Mouse (Mus musculus) limb, embryonic 14.5 days (tissue): ENCODE measurements around the gene Gm13272. TPM values are rescaled to one million over a fixed set of nuclear protein-coding genes. Genes with fewer than 3 reads are reported as not detected.
A peak's percentile ranks its signal among the peaks of the same experiment; 100 is the strongest.
"Not testable (repeated sequence)": the region's sequence is repeated elsewhere in the genome, so short reads cannot be mapped to it uniquely, and the experiment has no call there.

Experiments
- ATAC-seq: fragments of 200-750 bp; cut with Nextera tagmentation; 2 replicates; pipeline ENCODE4 v1.8.0; 2017; ENCODE audit warnings: low read depth, moderate number of reproducible peaks, moderate TSS enrichment; ENCODE audit not compliant: low FRiP score
- DNase-seq: peaks from one replicate; pipeline ENCODE4 v3.0.0-alpha.2; 2015; ENCODE audit warnings: low spot score
- H3K27ac ChIP-seq: fragments of 300-500 bp; sonication (generic); replicated peaks from 2 replicates; pipeline ENCODE4 v1.5.1; 2014; ENCODE audit warnings: low read depth, mild to moderate bottlenecking, low read length, moderate library complexity, mixed read lengths
- H3K27me3 ChIP-seq: fragments of 300-500 bp; sonication (generic); 2 replicates; pipeline ENCODE4 v1.6.1; 2014; ENCODE audit warnings: low read length, mixed read lengths; ENCODE audit not compliant: control insufficient read depth, insufficient read depth
- H3K36me3 ChIP-seq: fragments of 300-500 bp; sonication (generic); 2 replicates; pipeline ENCODE4 v1.6.1; 2014; ENCODE audit warnings: mild to moderate bottlenecking, low read length, moderate library complexity, mixed read lengths; ENCODE audit not compliant: control insufficient read depth, insufficient read depth
- H3K4me1 ChIP-seq: fragments of 300-500 bp; sonication (generic); 2 replicates; pipeline ENCODE4 v1.6.1; 2014; ENCODE audit warnings: antibody characterized with exemption, low read length, mixed read lengths; ENCODE audit not compliant: control insufficient read depth, insufficient read depth
- H3K4me2 ChIP-seq: fragments of 300-500 bp; sonication (generic); replicated peaks from 2 replicates; pipeline ENCODE4 v1.6.1; 2014; ENCODE audit warnings: low read depth, mild to moderate bottlenecking, low read length, moderate library complexity; ENCODE audit not compliant: severe bottlenecking
- H3K4me3 ChIP-seq: fragments of 300-500 bp; sonication (generic); replicated peaks from 2 replicates; pipeline ENCODE4 v1.5.1; 2014; ENCODE audit warnings: low read length
- H3K9ac ChIP-seq: fragments of 300-500 bp; sonication (generic); 2 replicates; pipeline ENCODE4 v1.6.1; 2014; ENCODE audit warnings: mild to moderate bottlenecking, low read depth, low read length, moderate library complexity; ENCODE audit not compliant: severe bottlenecking
- H3K9me3 ChIP-seq: fragments of 300-500 bp; sonication (generic); 2 replicates; pipeline ENCODE4 v1.6.1; 2016; ENCODE audit warnings: low read length; ENCODE audit not compliant: control insufficient read depth
- POLR2A ChIP-seq: fragments of 200-500 bp; IDR thresholded peaks from 2 replicates; pipeline ENCODE4 v1.8.0; 2012; ENCODE audit warnings: inconsistent platforms, mild to moderate bottlenecking, moderate library complexity, borderline replicate concordance; ENCODE audit not compliant: insufficient read depth, insufficient read length; ENCODE audit errors: extremely low read depth
- WGBS: fragments of 180-500 bp; shearing (Covaris S2); extraction: QIAGEN DNeasy Blood & Tissue Kit; methylation state at CpG from one replicate; pipeline ENCODE4 v1.1.7; 2014; 5-methylcytosine and 5-hydroxymethylcytosine counted together
- polyA plus RNA-seq, 2 experiments: library from polyadenylated mRNA; depleted of rRNA in 1 of 2; stranded (reverse) in 1 of 2; unstranded in 1 of 2; fragments of >200 nt; fragmentation: Nextera tagmentation in 1 of 2; extraction: Ambion mirVana in 1 of 2; gene quantifications; 2 replicates each; pipeline versions ENCODE4 v1.2.1 to v1.2.3; 2012 to 2014

Gm13272 gene
- polyA plus RNA-seq, 2 experiments, result 0.16 TPM; not detected in 1

DNA sequence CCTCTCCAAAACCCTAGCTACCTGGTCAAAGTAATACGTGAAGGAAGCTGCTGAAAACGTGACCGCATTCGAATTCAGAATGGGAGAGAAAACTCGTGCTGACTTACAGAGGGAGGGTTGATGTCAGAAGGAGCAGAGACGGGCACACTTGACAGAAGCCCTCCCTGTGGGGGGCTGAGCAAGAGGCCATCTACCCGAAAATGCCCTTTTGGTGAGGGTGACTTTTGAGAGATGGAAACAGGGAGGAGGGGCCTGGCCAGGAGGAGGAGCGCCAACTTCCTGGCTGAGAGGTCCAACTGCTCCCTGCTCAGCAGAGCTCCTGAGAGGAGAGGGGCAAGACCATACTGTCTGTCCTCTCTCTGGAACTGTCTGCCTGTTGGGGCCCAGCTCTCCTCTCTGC, 25.6 kb downstream of the Gm13272 start, which contains the start of gene Gm13288:
Gm13288 (plus strand) TSS at position 301 of the 400 bp plus-strand sequence.
- not testable (repeated sequence) for H3K9me3 ChIP-seq, H3K36me3 ChIP-seq, H3K4me1 ChIP-seq, DNase-seq, H3K9ac ChIP-seq, H3K27me3 ChIP-seq, H3K27ac ChIP-seq, ATAC-seq, H3K4me2 ChIP-seq
- 0 out of 2 replicates have a peak within 1 kb of the TSS, but pooled peaks have one; percentile 15 for H3K4me3 ChIP-seq
- whole genome bisulfite sequencing, result no CpG with 5 or more reads among the region's 8 CpGs

DNA sequence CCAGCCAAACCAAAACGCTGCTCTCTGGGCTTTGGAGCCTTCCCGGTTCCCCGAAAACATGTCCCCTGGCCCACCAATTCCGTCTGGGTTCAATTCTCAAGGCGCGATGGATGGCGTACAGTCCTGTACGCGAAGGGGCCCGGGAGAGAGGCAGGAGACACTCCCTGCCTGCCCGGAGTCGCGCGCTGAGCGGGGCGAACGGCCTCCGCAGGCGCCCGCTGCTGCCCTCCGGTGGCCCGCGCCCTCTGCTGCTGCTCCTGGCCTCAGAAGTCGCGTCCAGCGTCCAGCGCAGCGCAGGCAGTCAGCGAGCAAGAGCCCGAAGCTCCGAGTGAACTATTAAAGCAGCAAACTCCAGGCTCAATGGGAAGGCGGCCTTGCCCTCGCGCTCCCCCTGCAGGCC, 26.1 kb downstream of the Gm13272 start:
- H3K27ac ChIP-seq, DNase-seq, H3K9ac ChIP-seq, ATAC-seq, H3K4me1 ChIP-seq, H3K9me3 ChIP-seq, H3K36me3 ChIP-seq, H3K4me2 ChIP-seq, H3K27me3 ChIP-seq: not testable (repeated sequence)
- WGBS, result 0% methylated on average over 11 of the region's 34 CpGs
- H3K4me3 ChIP-seq, result 0 out of 2 replicates have a peak overlapping the region, but pooled peaks have one; percentile 15

DNA sequence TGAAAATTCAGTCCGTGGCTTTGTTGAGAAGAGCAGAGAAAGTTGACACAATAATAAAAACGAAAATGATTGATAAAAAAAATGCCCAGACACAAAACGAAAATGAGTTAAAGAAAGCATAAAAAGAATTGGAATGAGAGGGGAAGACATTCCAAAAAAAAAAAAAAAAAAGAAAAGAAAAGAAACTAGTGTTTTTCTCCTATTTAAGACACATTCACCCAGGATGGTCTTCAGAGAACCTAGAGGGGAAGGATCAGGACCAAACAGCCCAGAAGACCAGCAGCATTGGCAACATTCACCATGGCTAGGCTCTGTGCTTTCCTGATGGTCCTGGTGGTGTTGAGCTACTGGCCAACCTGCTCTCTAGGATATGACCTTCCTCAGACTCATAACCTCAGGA, 36.3 kb downstream of the Gm13272 start, which contains the start of gene Ifna7:
Ifna7 (plus strand) TSS at position 301 of the 400 bp plus-strand sequence.
- Histone ChIP-seq H3K4me3 (no peak within 1 kb of the TSS), H3K27me3 (no peaks in the 10 kb centered on the region), H3K4me2 (no peak within 1 kb of the TSS), H3K9ac (no peak within 1 kb of the TSS), H3K27ac (no peak within 1 kb of the TSS), H3K9me3 (no peaks in the 10 kb centered on the region), H3K4me1 (no peaks in the 10 kb centered on the region), H3K36me3 (no peaks in the 10 kb centered on the region)
- no peak for TF ChIP-seq POLR2A
- ATAC-seq (no peak), DNase-seq (no peak)
- WGBS, result 59% methylated on average over 3 of the region's 3 CpGs

GRCm38 (mm10) chr4:88819659-88820058, 40.0 kb downstream of the Gm13272 start, which contains the start of gene Ifna11:
Ifna11 (plus strand) TSS chr4:88819959.
- Histone ChIP-seq H3K27ac (no peak within 1 kb of the TSS), H3K36me3 (no peaks in the 10 kb centered on the region), H3K4me1 (no peaks in the 10 kb centered on the region), H3K27me3 (no peaks in the 10 kb centered on the region), H3K9ac (no peak within 1 kb of the TSS), H3K4me2 (no peak within 1 kb of the TSS), H3K9me3 (no peaks in the 10 kb centered on the region), H3K4me3 (no peak within 1 kb of the TSS)
- DNase-seq (no peak), ATAC-seq (no peak)
- WGBS, result 75% methylated on average over 1 of the region's 1 CpGs
- no peak for TF ChIP-seq POLR2A

GRCm38 (mm10) chr4:88822995-88823394, 43.3 kb downstream of the Gm13272 start:
- ATAC-seq, result no peak
- 23% methylated on average over 4 of the region's 4 CpGs for WGBS
- Histone ChIP-seq H3K9me3 (no peaks in the 10 kb centered on the region), H3K4me3 (no peak overlapping the region), H3K36me3 (no peaks in the 10 kb centered on the region), H3K27ac (no peak overlapping the region), H3K4me2 (no peak overlapping the region), H3K9ac (no peak overlapping the region), H3K27me3 (no peaks in the 10 kb centered on the region), H3K4me1 (no peaks in the 10 kb centered on the region)
- no peak for TF ChIP-seq POLR2A
- DNase-seq, result peak; percentile 11

- not testable (repeated sequence) for ATAC-seq, H3K4me2 ChIP-seq, H3K36me3 ChIP-seq, H3K9ac ChIP-seq, H3K27ac ChIP-seq, DNase-seq, H3K9me3 ChIP-seq, H3K4me3 ChIP-seq, H3K27me3 ChIP-seq, H3K4me1 ChIP-seq
Observed at GRCm38 (mm10) chr4:88827116-88827515, 47.5 kb downstream of the Gm13272 start, which contains the start of gene Ifna6. Ifna6 (plus strand) TSS chr4:88827416.

Other genes with a start within 250 kb of the Gm13272 start
Only the 30 nearest of the 31 such genes appear.
- gene Ifna14, start 208.1 kb upstream of the Gm13272 start, polyA plus RNA-seq (2012; rRNA removed), result not detected in 2 replicates
- gene Ifna14, start 208.1 kb upstream of the Gm13272 start, polyA plus RNA-seq (2014; fragmentation: Nextera tagmentation; extraction: Ambion mirVana), result not detected in 2 replicates
- gene Ifna9, start 187.5 kb upstream of the Gm13272 start, polyA plus RNA-seq (2012; rRNA removed), result not detected in 2 replicates
- gene Ifna9, start 187.5 kb upstream of the Gm13272 start, polyA plus RNA-seq (2014; fragmentation: Nextera tagmentation; extraction: Ambion mirVana), result not detected in 2 replicates
- gene Ifna12, start 176.5 kb upstream of the Gm13272 start, polyA plus RNA-seq (2012; rRNA removed), result not detected in 2 replicates
- not detected in 2 replicates for gene Ifna12, start 176.5 kb upstream of the Gm13272 start, polyA plus RNA-seq (2014; fragmentation: Nextera tagmentation; extraction: Ambion mirVana)
- gene C87499, start 145.4 kb upstream of the Gm13272 start, polyA plus RNA-seq (2012; rRNA removed), result not detected in 2 replicates
- not detected in 2 replicates for gene C87499, start 145.4 kb upstream of the Gm13272 start, polyA plus RNA-seq (2014; fragmentation: Nextera tagmentation; extraction: Ambion mirVana)
- not detected in 2 replicates for gene Ifna13, start 135.4 kb upstream of the Gm13272 start, polyA plus RNA-seq (2012; rRNA removed)
- gene Ifna13, start 135.4 kb upstream of the Gm13272 start, polyA plus RNA-seq (2014; fragmentation: Nextera tagmentation; extraction: Ambion mirVana), result not detected in 2 replicates
- gene Ifna16, start 102.9 kb upstream of the Gm13272 start, polyA plus RNA-seq (2012; rRNA removed), result not detected in 2 replicates
- not detected in 2 replicates for gene Ifna16, start 102.9 kb upstream of the Gm13272 start, polyA plus RNA-seq (2014; fragmentation: Nextera tagmentation; extraction: Ambion mirVana)
- not detected in 2 replicates for gene Ifna2, start 95.9 kb upstream of the Gm13272 start, polyA plus RNA-seq (2012; rRNA removed)
- not detected in 2 replicates for gene Ifna2, start 95.9 kb upstream of the Gm13272 start, polyA plus RNA-seq (2014; fragmentation: Nextera tagmentation; extraction: Ambion mirVana)
- 0.09 TPM in 1 of 2 replicates, not detected in the other for gene Ifnab, start 88.5 kb upstream of the Gm13272 start, polyA plus RNA-seq (2012; rRNA removed)
- gene Ifnab, start 88.5 kb upstream of the Gm13272 start, polyA plus RNA-seq (2014; fragmentation: Nextera tagmentation; extraction: Ambion mirVana), result not detected in 2 replicates
- gene Gm26566, start 58.0 kb upstream of the Gm13272 start, polyA plus RNA-seq (2012; rRNA removed), result 0.63 and 0.86 TPM in 2 replicates
- gene Gm26566, start 58.0 kb upstream of the Gm13272 start, polyA plus RNA-seq (2014; fragmentation: Nextera tagmentation; extraction: Ambion mirVana), result 0.70 and 2.0 TPM in 2 replicates
- 41.4 and 41.6 TPM in 2 replicates for gene Klhl9, start 57.4 kb upstream of the Gm13272 start, polyA plus RNA-seq (2012; rRNA removed)
- gene Klhl9, start 57.4 kb upstream of the Gm13272 start, polyA plus RNA-seq (2014; fragmentation: Nextera tagmentation; extraction: Ambion mirVana), result 127 and 137 TPM in 2 replicates
- not detected in 2 replicates for gene Gm13271, start 25.0 kb upstream of the Gm13272 start, polyA plus RNA-seq (2012; rRNA removed)
- not detected in 2 replicates for gene Gm13271, start 25.0 kb upstream of the Gm13272 start, polyA plus RNA-seq (2014; fragmentation: Nextera tagmentation; extraction: Ambion mirVana)
- 0.13 and 0.24 TPM in 2 replicates for gene Gm13283, start 19.7 kb upstream of the Gm13272 start, polyA plus RNA-seq (2012; rRNA removed)
- 0.21 TPM in 1 of 2 replicates, not detected in the other for gene Gm13283, start 19.7 kb upstream of the Gm13272 start, polyA plus RNA-seq (2014; fragmentation: Nextera tagmentation; extraction: Ambion mirVana)
- not detected in 2 replicates for gene Gm13290, start 6.0 kb upstream of the Gm13272 start, polyA plus RNA-seq (2012; rRNA removed)
- gene Gm13290, start 6.0 kb upstream of the Gm13272 start, polyA plus RNA-seq (2014; fragmentation: Nextera tagmentation; extraction: Ambion mirVana), result 0.33 and 0.48 TPM in 2 replicates
- gene Gm13289, start 2.9 kb upstream of the Gm13272 start, polyA plus RNA-seq (2012; rRNA removed), result not detected in 2 replicates
- gene Gm13289, start 2.9 kb upstream of the Gm13272 start, polyA plus RNA-seq (2014; fragmentation: Nextera tagmentation; extraction: Ambion mirVana), result not detected in 2 replicates
- 0.10 and 0.17 TPM in 2 replicates for gene Ifnz, start 2.3 kb downstream of the Gm13272 start, polyA plus RNA-seq (2012; rRNA removed)
- gene Ifnz, start 2.3 kb downstream of the Gm13272 start, polyA plus RNA-seq (2014; fragmentation: Nextera tagmentation; extraction: Ambion mirVana), result 0.25 TPM in 1 of 2 replicates, not detected in the other
- 0.14 and 0.44 TPM in 2 replicates for gene Gm13276, start 5.9 kb downstream of the Gm13272 start, polyA plus RNA-seq (2012; rRNA removed)
- gene Gm13276, start 5.9 kb downstream of the Gm13272 start, polyA plus RNA-seq (2014; fragmentation: Nextera tagmentation; extraction: Ambion mirVana), result not detected in 2 replicates
- gene Gm13277, start 8.8 kb downstream of the Gm13272 start, polyA plus RNA-seq (2012; rRNA removed), result not detected in 2 replicates
- not detected in 2 replicates for gene Gm13277, start 8.8 kb downstream of the Gm13272 start, polyA plus RNA-seq (2014; fragmentation: Nextera tagmentation; extraction: Ambion mirVana)
- not detected in 2 replicates for gene Gm13278, start 11.7 kb downstream of the Gm13272 start, polyA plus RNA-seq (2012; rRNA removed)
- gene Gm13278, start 11.7 kb downstream of the Gm13272 start, polyA plus RNA-seq (2014; fragmentation: Nextera tagmentation; extraction: Ambion mirVana), result not detected in 2 replicates
- gene Gm13275, start 14.6 kb downstream of the Gm13272 start, polyA plus RNA-seq (2012; rRNA removed), result 0.47 TPM in 1 of 2 replicates, not detected in the other
- not detected in 2 replicates for gene Gm13275, start 14.6 kb downstream of the Gm13272 start, polyA plus RNA-seq (2014; fragmentation: Nextera tagmentation; extraction: Ambion mirVana)
- not detected in 2 replicates for gene Gm13279, start 17.5 kb downstream of the Gm13272 start, polyA plus RNA-seq (2012; rRNA removed)
- not detected in 2 replicates for gene Gm13279, start 17.5 kb downstream of the Gm13272 start, polyA plus RNA-seq (2014; fragmentation: Nextera tagmentation; extraction: Ambion mirVana)
- gene Gm13285, start 19.8 kb downstream of the Gm13272 start, polyA plus RNA-seq (2012; rRNA removed), result not detected in 2 replicates
- 0.65 and 1.3 TPM in 2 replicates for gene Gm13285, start 19.8 kb downstream of the Gm13272 start, polyA plus RNA-seq (2014; fragmentation: Nextera tagmentation; extraction: Ambion mirVana)
- 0.47 TPM in 1 of 2 replicates, not detected in the other for gene Gm13287, start 23.4 kb downstream of the Gm13272 start, polyA plus RNA-seq (2012; rRNA removed)
- not detected in 2 replicates for gene Gm13287, start 23.4 kb downstream of the Gm13272 start, polyA plus RNA-seq (2014; fragmentation: Nextera tagmentation; extraction: Ambion mirVana)
- 0.04 and 0.09 TPM in 2 replicates for gene Gm13288, start 25.7 kb downstream of the Gm13272 start, polyA plus RNA-seq (2012; rRNA removed)
- not detected in 2 replicates for gene Gm13288, start 25.7 kb downstream of the Gm13272 start, polyA plus RNA-seq (2014; fragmentation: Nextera tagmentation; extraction: Ambion mirVana)
- not detected in 2 replicates for gene Ifna7, start 36.4 kb downstream of the Gm13272 start, polyA plus RNA-seq (2012; rRNA removed)
- gene Ifna7, start 36.4 kb downstream of the Gm13272 start, polyA plus RNA-seq (2014; fragmentation: Nextera tagmentation; extraction: Ambion mirVana), result not detected in 2 replicates
- not detected in 2 replicates for gene Ifna11, start 40.1 kb downstream of the Gm13272 start, polyA plus RNA-seq (2012; rRNA removed)
- not detected in 2 replicates for gene Ifna11, start 40.1 kb downstream of the Gm13272 start, polyA plus RNA-seq (2014; fragmentation: Nextera tagmentation; extraction: Ambion mirVana)
- not detected in 2 replicates for gene Ifna6, start 47.6 kb downstream of the Gm13272 start, polyA plus RNA-seq (2012; rRNA removed)
- not detected in 2 replicates for gene Ifna6, start 47.6 kb downstream of the Gm13272 start, polyA plus RNA-seq (2014; fragmentation: Nextera tagmentation; extraction: Ambion mirVana)
- gene Ifna5, start 55.7 kb downstream of the Gm13272 start, polyA plus RNA-seq (2012; rRNA removed), result not detected in 2 replicates
- gene Ifna5, start 55.7 kb downstream of the Gm13272 start, polyA plus RNA-seq (2014; fragmentation: Nextera tagmentation; extraction: Ambion mirVana), result not detected in 2 replicates
- not detected in 2 replicates for gene Ifna4, start 62.0 kb downstream of the Gm13272 start, polyA plus RNA-seq (2012; rRNA removed)
- gene Ifna4, start 62.0 kb downstream of the Gm13272 start, polyA plus RNA-seq (2014; fragmentation: Nextera tagmentation; extraction: Ambion mirVana), result not detected in 2 replicates
- gene Ifna1, start 70.2 kb downstream of the Gm13272 start, polyA plus RNA-seq (2012; rRNA removed), result not detected in 2 replicates
- gene Ifna1, start 70.2 kb downstream of the Gm13272 start, polyA plus RNA-seq (2014; fragmentation: Nextera tagmentation; extraction: Ambion mirVana), result not detected in 2 replicates
- gene Ifne, start 100.4 kb downstream of the Gm13272 start, polyA plus RNA-seq (2012; rRNA removed), result not detected in 2 replicates
- not detected in 2 replicates for gene Ifne, start 100.4 kb downstream of the Gm13272 start, polyA plus RNA-seq (2014; fragmentation: Nextera tagmentation; extraction: Ambion mirVana)